Mouse (Mus musculus): Measurements from ENCODE around the gene Spint2. TPM values are rescaled to one million over a fixed set of nuclear protein-coding genes. Genes with fewer than 3 reads are reported as not detected.
A peak's percentile ranks its signal among the peaks of the same experiment; 100 is the strongest.

Spint2 gene
- polyA plus RNA-seq, 1 experiment from 2014 or later = 496 TPM

DNA sequence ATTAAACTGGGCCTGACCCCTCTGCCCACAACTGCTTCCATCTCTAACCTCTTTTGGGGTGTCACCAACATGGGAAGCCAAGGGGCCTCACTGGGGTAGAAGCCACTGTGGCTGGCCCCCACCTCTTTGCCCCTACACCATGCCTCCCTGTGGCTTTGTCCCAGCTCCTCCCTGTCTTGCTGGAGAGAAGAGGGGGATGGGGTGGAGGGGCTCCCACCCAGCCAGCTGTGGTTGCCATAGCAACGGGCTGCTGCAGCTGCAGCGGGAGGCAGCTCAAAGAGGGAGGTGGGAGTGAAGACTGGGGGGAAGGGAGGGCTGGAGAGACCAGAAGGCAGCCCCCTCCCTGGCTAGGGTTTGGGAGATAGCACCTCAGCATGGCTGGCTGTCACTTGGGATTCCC is 35.8 kb upstream of the Spint2 start:
- 0 out of 2 replicates have a peak overlapping the region, but pooled peaks have one; percentile 7 for H3K4me2 ChIP-seq (ENCODE audit: low read length)
- no peaks in the 10 kb centered on the region for H3K9me3 ChIP-seq (replicated peaks; ENCODE audit: low read length)
- ATAC-seq (replicated peaks; ENCODE audit: low FRiP score, low read depth) (peak; percentile 33; the same call in 1 of the 2 replicates), DNase-seq (ENCODE audit: low spot score) (peak; percentile 62)
- no peak for TF ChIP-seq CTCF (IDR thresholded peaks at IDR 0.05; ENCODE audit: low read depth)
- no peak overlapping the region for H3K27ac ChIP-seq
- peak overlapping the region; percentile 23; the same call in 1 of the 2 replicates for H3K9ac ChIP-seq (ENCODE audit: low read depth, low read length)
- no peak overlapping the region for H3K4me3 ChIP-seq (replicated peaks; ENCODE audit: low read depth, low read length)
- H3K27me3 ChIP-seq (ENCODE audit: insufficient read depth, low read length) = no peaks in the 10 kb centered on the region
- H3K36me3 ChIP-seq (ENCODE audit: insufficient read depth, low read length) = 0 out of 2 replicates have a peak, but pooled peaks cover 7% of the 10 kb centered on the region
- WGBS = 0% methylated on average over 2 of the region's 2 CpGs
- H3K4me1 ChIP-seq (replicated peaks; ENCODE audit: insufficient read depth, low read length) = peaks cover 23% of the 10 kb centered on the region

DNA sequence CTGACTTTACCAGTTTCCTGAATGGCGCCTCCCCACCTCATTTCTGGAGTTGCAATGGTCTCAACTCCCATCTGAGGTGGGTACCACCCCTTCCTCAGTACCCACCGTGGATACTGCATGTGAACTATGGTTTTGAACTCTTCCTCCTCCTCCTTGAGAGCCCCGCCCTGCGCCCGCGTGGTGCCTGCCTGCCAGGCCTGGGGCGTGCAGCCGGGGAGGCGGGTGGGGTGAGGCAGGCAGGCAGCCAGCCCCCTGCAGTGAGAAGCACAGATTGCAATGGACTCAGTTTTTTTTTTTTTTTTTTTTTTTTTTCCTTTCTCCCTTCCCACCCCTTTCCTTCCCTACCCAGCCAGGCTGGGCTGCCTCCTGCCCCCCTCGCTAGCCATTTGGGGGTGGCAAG is 35.3 kb upstream of the Spint2 start:
- Histone ChIP-seq H3K9ac (ENCODE audit: low read depth, low read length) (peak overlapping the region; percentile 23; the same call in 1 of the 2 replicates), H3K27ac (no peak overlapping the region), H3K4me2 (ENCODE audit: low read length) (no peak overlapping the region), H3K9me3 (replicated peaks; ENCODE audit: low read length) (no peaks in the 10 kb centered on the region), H3K4me1 (replicated peaks; ENCODE audit: insufficient read depth, low read length) (peaks cover 23% of the 10 kb centered on the region), H3K36me3 (ENCODE audit: insufficient read depth, low read length) (0 out of 2 replicates have a peak, but pooled peaks cover under 1% of the 10 kb centered on the region), H3K4me3 (replicated peaks; ENCODE audit: low read depth, low read length) (no peak overlapping the region), H3K27me3 (ENCODE audit: insufficient read depth, low read length) (no peaks in the 10 kb centered on the region)
- TF ChIP-seq CTCF (IDR thresholded peaks at IDR 0.05; ENCODE audit: low read depth) = 0 out of 2 replicates have a peak, but pooled peaks have one; percentile 14
- DNase-seq (ENCODE audit: low spot score) (no peak), ATAC-seq (replicated peaks; ENCODE audit: low FRiP score, low read depth) (no peak)
- 7% methylated on average over 10 of the region's 10 CpGs for WGBS

DNA sequence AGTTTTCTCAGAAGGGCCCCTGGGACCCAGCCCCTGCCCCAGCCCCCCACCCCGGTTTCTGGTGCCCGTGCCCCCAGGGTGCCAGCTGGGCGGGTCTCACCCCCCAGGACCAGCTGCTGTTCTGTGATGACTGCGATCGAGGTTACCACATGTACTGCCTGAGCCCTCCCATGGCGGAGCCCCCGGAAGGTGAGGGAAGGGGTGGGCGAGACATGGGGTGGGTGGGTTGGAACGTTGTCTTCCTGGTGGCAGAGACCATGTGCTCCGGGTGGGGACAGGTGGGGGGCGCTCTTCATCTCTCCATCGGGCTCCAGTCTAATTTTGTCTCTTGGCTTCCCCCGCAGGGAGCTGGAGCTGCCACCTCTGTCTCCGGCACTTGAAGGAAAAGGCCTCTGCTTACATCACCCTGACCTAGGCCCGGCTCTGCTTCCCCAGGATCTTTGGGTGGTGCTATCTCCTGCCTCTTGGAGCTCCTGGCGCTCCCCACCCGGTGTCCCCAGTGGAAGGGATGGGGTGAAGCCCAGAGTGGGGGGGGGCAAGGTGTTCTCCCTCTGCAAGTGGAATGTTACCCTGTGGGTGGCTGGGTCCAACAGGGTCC is 34.5 kb upstream of the Spint2 start:
- TF ChIP-seq CTCF (IDR thresholded peaks at IDR 0.05; ENCODE audit: low read depth) = no peak
- H3K9me3 ChIP-seq (replicated peaks; ENCODE audit: low read length) = no peaks in the 10 kb centered on the region
- 67% methylated on average over 15 of the region's 17 CpGs for WGBS
- no peak overlapping the region for H3K4me3 ChIP-seq (replicated peaks; ENCODE audit: low read depth, low read length)
- peaks cover 23% of the 10 kb centered on the region for H3K4me1 ChIP-seq (replicated peaks; ENCODE audit: insufficient read depth, low read length)
- H3K4me2 ChIP-seq (ENCODE audit: low read length) = no peak overlapping the region
- DNase-seq (ENCODE audit: low spot score) (no peak), ATAC-seq (replicated peaks; ENCODE audit: low FRiP score, low read depth) (no peak)
- H3K36me3 ChIP-seq (ENCODE audit: insufficient read depth, low read length) = no peaks in the 10 kb centered on the region
- no peaks in the 10 kb centered on the region for H3K27me3 ChIP-seq (ENCODE audit: insufficient read depth, low read length)
- H3K27ac ChIP-seq = no peak overlapping the region
- no peak overlapping the region for H3K9ac ChIP-seq (ENCODE audit: low read depth, low read length)

DNA sequence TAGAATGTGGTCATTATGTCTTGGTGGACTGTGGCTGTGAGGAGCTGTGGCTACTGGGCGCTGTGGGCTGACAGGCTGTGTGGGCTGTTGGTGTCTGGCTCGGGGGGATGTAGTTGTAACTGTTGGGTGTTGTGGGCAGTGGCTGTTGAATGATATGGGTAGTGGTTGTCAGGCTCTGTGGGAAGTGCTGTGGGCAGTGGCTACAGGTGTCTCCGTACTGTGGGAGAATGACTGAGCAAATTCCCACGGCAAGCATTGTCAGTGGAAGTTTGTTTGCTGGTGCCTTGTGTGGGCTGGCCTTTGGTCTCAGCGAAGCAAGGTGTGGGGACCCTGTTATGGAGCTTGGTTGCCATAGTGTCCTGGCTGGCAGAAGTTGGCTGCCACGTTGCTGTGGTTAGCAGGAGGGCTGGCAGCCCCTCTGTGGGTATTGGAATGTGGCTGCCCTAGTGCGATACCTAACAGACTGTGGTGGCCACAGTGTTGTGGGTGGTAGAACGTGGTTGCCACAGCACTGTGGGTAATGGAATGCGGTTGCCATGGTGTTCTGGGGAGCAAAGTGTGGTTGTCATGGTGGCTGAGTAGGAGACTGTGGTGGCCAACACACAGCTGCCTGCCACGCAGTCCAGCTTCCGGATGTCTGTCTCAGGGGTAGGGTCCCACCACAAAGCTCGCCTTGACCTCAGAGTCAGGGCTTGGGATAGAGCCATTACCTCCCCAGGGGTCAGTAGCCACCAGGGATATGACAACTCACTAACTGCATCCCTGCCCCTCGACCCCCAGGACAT is 33.3 kb upstream of the Spint2 start:
- Histone ChIP-seq H3K4me3 (replicated peaks; ENCODE audit: low read depth, low read length) (no peak overlapping the region), H3K4me1 (replicated peaks; ENCODE audit: insufficient read depth, low read length) (peaks cover 23% of the 10 kb centered on the region), H3K27me3 (ENCODE audit: insufficient read depth, low read length) (no peaks in the 10 kb centered on the region), H3K4me2 (ENCODE audit: low read length) (no peak overlapping the region), H3K9ac (ENCODE audit: low read depth, low read length) (no peak overlapping the region), H3K9me3 (replicated peaks; ENCODE audit: low read length) (no peaks in the 10 kb centered on the region), H3K27ac (no peak overlapping the region), H3K36me3 (ENCODE audit: insufficient read depth, low read length) (no peaks in the 10 kb centered on the region)
- 78% methylated on average over 13 of the region's 13 CpGs for WGBS
- DNase-seq (ENCODE audit: low spot score) = no peak
- ATAC-seq (replicated peaks; ENCODE audit: low FRiP score, low read depth) = no peak; the same call in 1 of the 2 replicates
- no peak for TF ChIP-seq CTCF (IDR thresholded peaks at IDR 0.05; ENCODE audit: low read depth)

DNA sequence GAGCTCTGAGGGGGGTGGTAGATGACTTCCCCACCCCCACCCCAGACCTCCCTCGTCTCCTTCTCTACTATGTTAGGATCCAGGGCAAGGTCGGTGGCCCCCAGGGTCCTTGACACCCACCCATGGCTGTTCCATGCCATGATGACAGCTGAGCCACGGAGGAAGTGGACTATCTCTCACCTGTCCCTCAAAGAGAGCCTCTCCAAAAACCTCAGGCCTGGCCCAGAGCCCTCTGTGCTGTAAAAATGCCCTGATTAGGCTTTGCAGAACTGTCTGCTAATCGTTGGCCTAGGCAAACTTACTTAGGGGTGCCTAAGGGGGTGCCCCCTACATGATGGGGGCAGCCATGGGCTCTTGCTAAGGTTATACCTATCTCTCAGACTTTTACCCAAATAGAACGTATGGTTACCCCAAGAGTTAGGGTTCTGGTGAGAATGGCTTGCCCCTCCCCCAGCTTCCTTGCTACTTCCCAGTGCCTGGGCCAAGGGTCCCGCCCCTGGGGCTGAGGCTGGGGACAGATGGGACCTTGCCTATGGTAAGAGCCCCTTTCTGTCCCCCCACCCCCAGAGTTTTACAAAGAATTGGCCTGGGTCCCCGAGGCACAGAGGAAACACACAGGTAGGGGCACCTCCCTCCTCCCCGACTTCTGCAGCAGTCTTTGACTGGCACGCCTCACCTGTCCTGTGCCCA is 32.0 kb upstream of the Spint2 start:
- Histone ChIP-seq H3K4me2 (ENCODE audit: low read length) (no peak overlapping the region), H3K9me3 (replicated peaks; ENCODE audit: low read length) (no peaks in the 10 kb centered on the region), H3K9ac (ENCODE audit: low read depth, low read length) (no peak overlapping the region), H3K27me3 (ENCODE audit: insufficient read depth, low read length) (0 out of 2 replicates have a peak, but pooled peaks cover 4% of the 10 kb centered on the region), H3K36me3 (ENCODE audit: insufficient read depth, low read length) (no peaks in the 10 kb centered on the region), H3K27ac (no peak overlapping the region), H3K4me1 (replicated peaks; ENCODE audit: insufficient read depth, low read length) (peaks cover 16% of the 10 kb centered on the region), H3K4me3 (replicated peaks; ENCODE audit: low read depth, low read length) (no peak overlapping the region)
- DNase-seq (ENCODE audit: low spot score) (no peak), ATAC-seq (replicated peaks; ENCODE audit: low FRiP score, low read depth) (no peak)
- WGBS = 48% methylated on average over 9 of the region's 9 CpGs
- TF ChIP-seq CTCF (IDR thresholded peaks at IDR 0.05; ENCODE audit: low read depth) = no peak

DNA sequence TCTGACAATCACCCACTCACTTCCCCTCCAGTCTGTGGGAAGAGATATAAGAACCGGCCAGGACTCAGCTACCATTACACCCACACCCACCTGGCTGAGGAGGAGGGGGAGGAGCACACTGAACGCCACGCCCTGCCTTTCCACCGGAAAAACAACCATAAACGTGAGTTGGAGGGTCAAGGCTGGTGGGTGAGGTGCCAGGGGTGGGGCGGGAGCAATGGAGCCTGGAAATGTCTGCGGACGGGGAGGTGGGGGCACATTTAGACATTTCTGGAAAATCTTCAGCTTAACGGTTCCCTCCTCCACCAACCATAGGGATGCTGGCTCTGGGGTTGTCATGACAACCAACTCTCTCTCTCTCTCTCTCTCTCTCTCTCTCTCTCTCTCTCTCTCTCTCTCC is 31.3 kb upstream of the Spint2 start:
- ATAC-seq (replicated peaks; ENCODE audit: low FRiP score, low read depth) (no peak), DNase-seq (ENCODE audit: low spot score) (no peak)
- 0 out of 2 replicates have a peak, but pooled peaks cover 4% of the 10 kb centered on the region for H3K27me3 ChIP-seq (ENCODE audit: insufficient read depth, low read length)
- no peak overlapping the region for H3K27ac ChIP-seq
- 27% methylated on average over 9 of the region's 9 CpGs for WGBS
- no peaks in the 10 kb centered on the region for H3K9me3 ChIP-seq (replicated peaks; ENCODE audit: low read length)
- H3K36me3 ChIP-seq (ENCODE audit: insufficient read depth, low read length) = no peaks in the 10 kb centered on the region
- no peak overlapping the region for H3K4me3 ChIP-seq (replicated peaks; ENCODE audit: low read depth, low read length)
- H3K9ac ChIP-seq (ENCODE audit: low read depth, low read length) = no peak overlapping the region
- no peak for TF ChIP-seq CTCF (IDR thresholded peaks at IDR 0.05; ENCODE audit: low read depth)
- peaks cover 15% of the 10 kb centered on the region for H3K4me1 ChIP-seq (replicated peaks; ENCODE audit: insufficient read depth, low read length)
- H3K4me2 ChIP-seq (ENCODE audit: low read length) = no peak overlapping the region

All from kidney, postnatal 0 days (tissue).